Mouse (Mus musculus) liver, embryonic 13.5 days (tissue): Measurements from ENCODE around the gene Tmem60. TPM values are rescaled to one million over a fixed set of nuclear protein-coding genes. Genes with fewer than 3 reads are reported as not detected.
A peak's percentile ranks its signal among the peaks of the same experiment; 100 is the strongest.

Experiments used
- ATAC-seq: fragments of 200-750 bp; cut with Nextera tagmentation; 2 replicates; pipeline ENCODE4 v1.8.0; 2017; ENCODE audit warnings: low read depth, mild to moderate bottlenecking, moderate number of reproducible peaks, moderate library complexity
- DNase-seq: peaks from one replicate; pipeline ENCODE4 v3.0.0; 2022
- H3K27ac ChIP-seq: fragments of 300-500 bp; sonication (generic); 2 replicates; pipeline ENCODE4 v1.5.1; 2015; ENCODE audit warnings: moderate library complexity, mild to moderate bottlenecking, inconsistent platforms
- H3K27me3 ChIP-seq: fragments of 300-500 bp; sonication (generic); 2 replicates; pipeline ENCODE4 v1.6.1; 2015; ENCODE audit warnings: mild to moderate bottlenecking, inconsistent platforms
- H3K36me3 ChIP-seq: fragments of 300-500 bp; sonication (generic); 2 replicates; pipeline ENCODE4 v1.6.1; 2015; ENCODE audit warnings: mild to moderate bottlenecking, inconsistent platforms
- H3K4me1 ChIP-seq: fragments of 300-500 bp; sonication (generic); replicated peaks from 2 replicates; pipeline ENCODE4 v1.6.1; 2015; ENCODE audit warnings: inconsistent platforms
- H3K4me2 ChIP-seq: fragments of 300-500 bp; sonication (generic); 2 replicates; pipeline ENCODE4 v1.6.1; 2015; ENCODE audit warnings: inconsistent platforms, mild to moderate bottlenecking, moderate library complexity
- H3K4me3 ChIP-seq: fragments of 300-500 bp; sonication (generic); replicated peaks from 2 replicates; pipeline ENCODE4 v1.5.1; 2015; ENCODE audit warnings: mild to moderate bottlenecking, inconsistent platforms
- H3K9ac ChIP-seq: fragments of 300-500 bp; sonication (generic); 2 replicates; pipeline ENCODE4 v1.6.1; 2015; ENCODE audit warnings: mild to moderate bottlenecking, inconsistent platforms
- H3K9me3 ChIP-seq: fragments of 300-500 bp; sonication (generic); replicated peaks from 2 replicates; pipeline ENCODE4 v1.6.1; 2016; ENCODE audit warnings: inconsistent platforms
- WGBS: fragments of 180-500 bp; shearing (Covaris S2); methylation state at CpG from one replicate; pipeline ENCODE4 v1.1.7; 2015; ENCODE audit not compliant: insufficient replicate concordance; 5-methylcytosine and 5-hydroxymethylcytosine counted together
- polyA plus RNA-seq: library from polyadenylated mRNA; unstranded; fragments of >200 nt; fragmentation: Nextera tagmentation; extraction: Ambion mirVana; gene quantifications from 2 replicates; pipeline ENCODE4 v1.2.1, GENCODE M21; 2015

Tmem60 gene
- 39.5 and 40.6 TPM in 2 replicates for polyA plus RNA-seq

DNA sequence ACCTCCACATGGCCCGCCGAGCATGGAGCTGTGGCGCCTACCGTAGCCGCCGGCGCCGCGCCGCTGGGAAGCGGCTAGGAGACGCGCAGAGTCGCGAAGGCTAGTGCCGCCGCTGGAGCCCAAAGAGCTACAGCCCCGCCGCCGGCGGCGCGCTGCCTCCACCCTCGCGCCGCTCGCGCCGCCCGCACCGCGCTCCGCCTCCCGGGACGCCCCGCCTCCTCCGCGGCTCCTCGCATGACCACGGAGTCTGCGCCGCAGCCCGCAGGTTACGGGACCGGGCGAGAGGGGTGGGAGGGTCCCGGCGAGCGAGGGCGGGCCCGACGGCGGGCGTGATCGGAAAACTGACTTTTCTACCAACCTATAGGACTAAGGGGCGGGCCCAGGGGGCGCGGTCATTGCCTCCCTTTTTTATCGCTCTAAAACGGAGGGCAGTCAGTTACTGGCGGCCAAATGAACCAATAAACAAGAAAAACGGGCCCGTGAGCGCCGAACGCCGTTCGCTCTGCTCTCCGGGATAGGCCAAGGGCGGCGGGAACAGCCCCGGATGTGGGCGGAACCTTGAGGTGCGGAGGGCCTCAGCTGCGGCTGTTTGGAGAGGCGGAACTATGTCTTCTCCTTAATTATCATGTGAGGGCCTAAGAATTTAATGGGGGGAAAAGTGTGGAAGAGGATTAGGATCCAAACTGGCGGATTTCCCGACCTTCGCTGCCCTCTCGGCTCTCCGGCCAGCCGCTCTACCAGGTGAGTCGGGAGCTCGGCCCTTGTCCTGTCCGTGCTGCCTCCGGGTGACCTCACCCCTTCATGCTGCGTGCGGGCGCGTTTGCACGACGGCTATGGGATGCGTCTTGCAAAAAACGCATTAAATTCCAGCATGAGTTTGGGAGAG lies at the start of gene Tmem60, which contains the start of gene Phtf2:
Gene Tmem60 (plus strand): TSS at position 277 of the 886 bp plus-strand sequence.
Gene Phtf2 (minus strand): TSS at position 210 of the 886 bp plus-strand sequence.
- peak within 1 kb of the TSS; percentile 96 for H3K9ac ChIP-seq
- DNase-seq (peak; percentile 99), ATAC-seq (peak; percentile 97)
- H3K36me3 ChIP-seq = peaks cover 16% of the 10 kb centered on the region; the same call in 1 of the 2 replicates
- H3K27me3 ChIP-seq = no peaks in the 10 kb centered on the region
- peaks cover 46% of the 10 kb centered on the region for H3K4me1 ChIP-seq
- 0% methylated on average over 91 of the region's 94 CpGs for WGBS
- peak within 1 kb of the TSS; percentile 91 for H3K4me3 ChIP-seq
- H3K27ac ChIP-seq = peak within 1 kb of the TSS; percentile 96
- peak within 1 kb of the TSS; percentile 93 for H3K4me2 ChIP-seq
- no peaks in the 10 kb centered on the region for H3K9me3 ChIP-seq

DNA sequence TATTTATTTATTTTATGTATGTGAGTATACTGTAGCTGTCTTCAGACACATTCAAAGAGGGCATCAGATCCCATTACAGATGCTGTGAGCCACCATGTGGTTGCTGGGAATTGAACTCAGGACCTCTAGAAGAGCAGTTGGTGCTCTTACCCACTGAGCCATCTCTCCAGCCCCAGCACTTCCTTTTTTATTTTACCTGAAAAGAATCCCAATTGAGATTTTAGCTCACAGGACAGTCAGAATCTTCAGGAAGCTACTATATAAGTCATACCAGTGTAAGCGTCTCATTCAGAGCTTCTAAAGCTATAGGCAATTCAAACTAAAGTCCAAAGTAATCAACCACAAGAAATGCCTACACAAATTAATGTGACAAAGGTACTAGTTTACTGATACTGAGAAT lies 47.6 kb upstream of the Tmem60 start:
- Histone ChIP-seq H3K4me2 (no peak overlapping the region), H3K4me1 (peaks cover 3% of the 10 kb centered on the region; the same call in 1 of the 2 replicates), H3K27ac (no peak overlapping the region), H3K9me3 (no peaks in the 10 kb centered on the region), H3K36me3 (no peaks in the 10 kb centered on the region; the same call in 1 of the 2 replicates), H3K9ac (no peak overlapping the region), H3K4me3 (no peak overlapping the region), H3K27me3 (no peaks in the 10 kb centered on the region)
- WGBS = 88% methylated on average over 1 of the region's 1 CpGs
- ATAC-seq = no peak
- no peak for DNase-seq

- WGBS = 93% methylated on average over 1 of the region's 1 CpGs
- no peak for ATAC-seq
- DNase-seq = no peak
- Histone ChIP-seq H3K9me3 (no peaks in the 10 kb centered on the region), H3K36me3 (no peaks in the 10 kb centered on the region; the same call in 1 of the 2 replicates), H3K4me1 (no peaks in the 10 kb centered on the region), H3K4me2 (no peak overlapping the region), H3K27me3 (no peaks in the 10 kb centered on the region), H3K27ac (no peak overlapping the region), H3K4me3 (no peak overlapping the region), H3K9ac (no peak overlapping the region)
These were observed 44.9 kb upstream of the Tmem60 start for GRCm38 (mm10) chr5:20837082-20837481.

DNA sequence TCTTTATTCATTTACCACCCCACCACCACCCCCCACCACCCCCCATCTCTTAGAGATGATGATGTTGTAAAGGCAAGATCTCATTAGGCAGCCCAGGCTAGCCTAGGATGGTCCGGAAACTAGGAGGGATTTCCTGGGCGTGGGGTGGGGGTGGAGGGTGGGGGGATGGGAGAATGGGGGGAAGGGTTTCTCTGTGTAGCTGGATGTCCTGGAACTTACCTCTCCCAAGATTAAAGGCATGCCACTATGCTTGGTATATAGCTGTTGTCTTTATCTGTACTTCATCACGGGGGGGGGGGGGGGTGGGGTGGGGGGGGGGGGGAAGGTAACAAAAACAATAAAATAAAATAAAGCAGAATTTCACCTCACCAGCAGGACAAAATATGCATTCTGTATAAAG lies 38.6 kb upstream of the Tmem60 start:
- no peak for ATAC-seq
- WGBS = 81% methylated on average over 2 of the region's 3 CpGs
- no peak for DNase-seq
- H3K4me2 ChIP-seq = no peak overlapping the region
- H3K4me1 ChIP-seq = peaks cover 17% of the 10 kb centered on the region
- H3K27ac ChIP-seq = no peak overlapping the region
- H3K27me3 ChIP-seq = no peaks in the 10 kb centered on the region
- H3K36me3 ChIP-seq = no peaks in the 10 kb centered on the region
- H3K9ac ChIP-seq = no peak overlapping the region
- H3K9me3 ChIP-seq = no peaks in the 10 kb centered on the region
- no peak overlapping the region for H3K4me3 ChIP-seq

DNA sequence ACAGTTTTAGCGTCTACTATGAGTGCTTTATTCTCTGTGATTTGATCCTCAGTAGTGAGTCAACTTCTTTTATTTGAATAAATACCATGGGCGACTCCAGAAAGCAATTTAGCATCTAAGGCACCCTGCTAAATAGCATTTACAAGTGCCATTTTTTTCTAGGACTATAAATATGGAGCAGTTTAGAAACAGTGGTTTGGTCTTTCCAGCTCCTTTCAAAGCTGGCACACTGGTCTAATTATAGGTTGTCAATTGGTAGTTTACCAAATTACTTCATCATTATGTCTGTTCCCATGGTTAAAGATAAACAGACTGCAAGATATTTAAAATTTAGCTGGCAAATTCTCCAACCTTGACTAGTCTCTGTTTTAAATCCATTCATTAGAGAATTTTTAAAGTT lies 38.2 kb upstream of the Tmem60 start:
- H3K9ac ChIP-seq = no peak overlapping the region
- H3K27me3 ChIP-seq = no peaks in the 10 kb centered on the region
- peaks cover 17% of the 10 kb centered on the region for H3K4me1 ChIP-seq
- WGBS = 77% methylated on average over 2 of the region's 2 CpGs
- ATAC-seq = no peak
- no peaks in the 10 kb centered on the region for H3K36me3 ChIP-seq
- no peak overlapping the region for H3K4me2 ChIP-seq
- no peaks in the 10 kb centered on the region for H3K9me3 ChIP-seq
- no peak for DNase-seq
- no peak overlapping the region for H3K27ac ChIP-seq
- no peak overlapping the region for H3K4me3 ChIP-seq

DNA sequence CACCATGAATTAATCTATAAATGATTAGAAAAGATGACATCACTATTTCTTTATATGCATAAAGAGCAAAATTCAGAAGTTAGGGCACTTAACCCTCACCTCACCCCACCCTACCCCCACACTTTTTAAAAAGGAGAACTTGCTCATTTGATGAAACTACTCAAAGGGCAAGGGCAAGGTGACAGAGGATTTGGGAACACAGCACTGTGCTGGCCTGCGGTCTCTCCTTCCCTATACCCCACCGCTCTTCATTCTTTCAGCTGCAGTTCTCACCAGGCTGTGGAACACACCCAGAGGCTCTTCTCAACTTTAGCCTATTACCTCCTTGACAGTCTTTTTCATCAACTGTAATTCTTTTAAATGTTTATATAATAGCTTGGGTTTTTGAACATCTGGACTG lies 35.0 kb upstream of the Tmem60 start:
- ATAC-seq = no peak
- WGBS = 86% methylated on average over 2 of the region's 2 CpGs
- H3K9me3 ChIP-seq = no peaks in the 10 kb centered on the region

GRCm38 (mm10) chr5:20855066-20855465 lies 26.9 kb upstream of the Tmem60 start:
- WGBS = 80% methylated on average over 4 of the region's 4 CpGs
- Histone ChIP-seq H3K27ac (no peak overlapping the region), H3K4me3 (no peak overlapping the region), H3K9ac (no peak overlapping the region), H3K27me3 (no peaks in the 10 kb centered on the region), H3K36me3 (no peaks in the 10 kb centered on the region), H3K9me3 (no peaks in the 10 kb centered on the region), H3K4me2 (no peak overlapping the region), H3K4me1 (no peaks in the 10 kb centered on the region)
- DNase-seq = no peak
- no peak for ATAC-seq

More for the DNA sequence above, 35.0 kb upstream of the Tmem60 start:
- DNase-seq = no peak
- no peak overlapping the region for H3K9ac ChIP-seq
- no peaks in the 10 kb centered on the region for H3K36me3 ChIP-seq
- H3K27ac ChIP-seq = no peak overlapping the region
- H3K4me1 ChIP-seq = peaks cover 17% of the 10 kb centered on the region
- H3K4me3 ChIP-seq = no peak overlapping the region
- H3K4me2 ChIP-seq = no peak overlapping the region
- H3K27me3 ChIP-seq = no peaks in the 10 kb centered on the region

- Histone ChIP-seq H3K4me2 (no peak overlapping the region), H3K4me3 (no peak overlapping the region), H3K9me3 (no peaks in the 10 kb centered on the region), H3K4me1 (no peaks in the 10 kb centered on the region), H3K36me3 (no peaks in the 10 kb centered on the region), H3K27ac (no peak overlapping the region), H3K27me3 (no peaks in the 10 kb centered on the region), H3K9ac (no peak overlapping the region)
- DNase-seq (no peak), ATAC-seq (no peak)
- 75% methylated on average over 2 of the region's 2 CpGs for WGBS
These were observed 23.6 kb upstream of the Tmem60 start for GRCm38 (mm10) chr5:20858404-20858803.

GRCm38 (mm10) chr5:20860565-20860964 lies 21.4 kb upstream of the Tmem60 start:
- no peak overlapping the region for H3K4me3 ChIP-seq
- ATAC-seq (no peak), DNase-seq (no peak)
- no peaks in the 10 kb centered on the region for H3K36me3 ChIP-seq
- no peaks in the 10 kb centered on the region for H3K27me3 ChIP-seq
- H3K9me3 ChIP-seq = no peaks in the 10 kb centered on the region
- WGBS = 70% methylated on average over 4 of the region's 4 CpGs
- peaks cover 13% of the 10 kb centered on the region for H3K4me1 ChIP-seq
- no peak overlapping the region for H3K9ac ChIP-seq
- no peak overlapping the region for H3K4me2 ChIP-seq
- no peak overlapping the region for H3K27ac ChIP-seq

GRCm38 (mm10) chr5:20861901-20862300 lies 20.1 kb upstream of the Tmem60 start:
- Histone ChIP-seq H3K27me3 (no peaks in the 10 kb centered on the region), H3K27ac (no peak overlapping the region)
- ATAC-seq = no peak

DNA sequence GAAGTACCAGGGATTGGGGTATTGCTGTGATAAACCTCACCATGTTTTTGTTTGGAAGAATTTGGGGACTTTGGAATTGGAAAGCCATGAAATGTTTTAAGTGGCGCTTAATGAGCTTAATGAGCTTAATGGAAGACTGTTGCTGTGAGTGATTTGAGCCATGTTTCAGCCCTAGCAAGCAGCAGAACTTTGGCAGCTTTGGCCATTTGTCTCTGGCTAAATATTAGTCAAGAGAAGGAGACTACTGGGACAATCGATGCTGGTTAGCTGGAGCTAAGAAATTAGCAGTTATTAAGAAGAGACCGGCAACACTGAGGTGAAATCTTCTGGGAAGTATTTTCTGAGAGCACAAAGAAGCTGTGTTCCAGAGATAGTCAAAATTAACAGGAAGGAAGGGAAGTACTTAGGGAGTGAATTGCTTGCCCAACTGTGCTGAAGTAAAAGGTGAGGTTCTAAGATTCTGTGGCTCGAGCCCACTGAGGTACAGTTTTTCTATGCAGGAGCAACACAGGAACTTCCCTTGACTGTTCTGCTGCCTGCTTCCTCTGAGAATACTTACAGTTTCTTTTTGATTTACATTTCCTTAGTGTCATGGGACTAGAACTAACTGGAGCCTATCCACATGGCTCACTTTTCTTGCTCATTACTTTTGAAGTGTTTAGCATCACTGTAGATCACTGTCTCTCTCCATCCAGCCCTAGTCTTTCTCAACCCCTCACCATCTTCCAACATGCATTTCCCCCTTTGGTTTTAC lies 17.6 kb upstream of the Tmem60 start:
- H3K4me3 ChIP-seq = no peak overlapping the region
- H3K4me1 ChIP-seq = peaks cover 13% of the 10 kb centered on the region
- H3K4me2 ChIP-seq = no peak overlapping the region
- H3K9ac ChIP-seq = no peak overlapping the region
- ATAC-seq (no peak), DNase-seq (no peak)
- H3K27me3 ChIP-seq = no peaks in the 10 kb centered on the region
- H3K9me3 ChIP-seq = no peaks in the 10 kb centered on the region
- WGBS = 52% methylated on average over 4 of the region's 4 CpGs
- no peak overlapping the region for H3K27ac ChIP-seq
- H3K36me3 ChIP-seq = no peaks in the 10 kb centered on the region

More at GRCm38 (mm10) chr5:20861901-20862300, 20.1 kb upstream of the Tmem60 start:
- Histone ChIP-seq H3K36me3 (no peaks in the 10 kb centered on the region), H3K4me1 (peaks cover 13% of the 10 kb centered on the region), H3K9me3 (no peaks in the 10 kb centered on the region), H3K4me3 (no peak overlapping the region), H3K9ac (no peak overlapping the region), H3K4me2 (no peak overlapping the region)
- 85% methylated on average over 2 of the region's 2 CpGs for WGBS
- DNase-seq = no peak
